Mouse (Mus musculus): ENCODE results near the gene Pik3r5. TPM values are rescaled to one million over a fixed set of nuclear protein-coding genes. Genes with fewer than 3 reads are reported as not detected.

Gene Pik3r5
- polyA plus RNA-seq, 1 experiment from 2014 or later = 1.2 TPM

- H3K4me1 ChIP-seq (replicated peaks; ENCODE audit: control insufficient read depth, insufficient read depth, low read length) = peaks cover 13% of the 10 kb centered on the region; the same call in 1 of the 2 replicates
- no peaks in the 10 kb centered on the region for H3K36me3 ChIP-seq (replicated peaks; ENCODE audit: control insufficient read depth, insufficient read depth)
- H3K4me3 ChIP-seq (replicated peaks; ENCODE audit: low read length) = peak overlapping the region; percentile 50
- H3K9me3 ChIP-seq (ENCODE audit: control insufficient read depth, low read length) = no peaks in the 10 kb centered on the region
- under 1% methylated on average over 44 of the region's 57 CpGs for WGBS
- no peak for DNase-seq (ENCODE audit: low spot score)
- H3K27me3 ChIP-seq (ENCODE audit: control insufficient read depth, insufficient read depth, low read length) = peaks cover 68% of the 10 kb centered on the region
- H3K4me2 ChIP-seq (replicated peaks) = peak overlapping the region; percentile 94
- no peak overlapping the region for H3K27ac ChIP-seq
- peak; percentile 75 for ATAC-seq (ENCODE audit: low FRiP score)
- peak overlapping the region; percentile 62 for H3K9ac ChIP-seq
Measured at GRCm38 (mm10) chr11:68400021-68400671, 31.8 kb upstream of the Pik3r5 start.

GRCm38 (mm10) chr11:68400727-68401219 lies 31.1 kb upstream of the Pik3r5 start, which contains the start of gene Ntn1:
Gene Ntn1, minus strand, starts transcription at chr11:68400823.
- H3K4me1 ChIP-seq (replicated peaks; ENCODE audit: control insufficient read depth, insufficient read depth, low read length) = peaks cover 13% of the 10 kb centered on the region; the same call in 1 of the 2 replicates
- peak within 1 kb of the TSS; percentile 62 for H3K9ac ChIP-seq
- H3K4me2 ChIP-seq (replicated peaks) = peak within 1 kb of the TSS; percentile 94
- peak within 1 kb of the TSS; percentile 50 for H3K4me3 ChIP-seq (replicated peaks; ENCODE audit: low read length)
- DNase-seq (ENCODE audit: low spot score) = no peak
- H3K27ac ChIP-seq = no peak within 1 kb of the TSS
- no peak for ATAC-seq (ENCODE audit: low FRiP score)
- H3K27me3 ChIP-seq (ENCODE audit: control insufficient read depth, insufficient read depth, low read length) = peaks cover 66% of the 10 kb centered on the region
- WGBS = 5% methylated on average over 11 of the region's 11 CpGs
- no peaks in the 10 kb centered on the region for H3K9me3 ChIP-seq (ENCODE audit: control insufficient read depth, low read length)
- no peaks in the 10 kb centered on the region for H3K36me3 ChIP-seq (replicated peaks; ENCODE audit: control insufficient read depth, insufficient read depth)

GRCm38 (mm10) chr11:68401428-68401827 lies 30.5 kb upstream of the Pik3r5 start:
- DNase-seq (ENCODE audit: low spot score) (no peak), ATAC-seq (ENCODE audit: low FRiP score) (no peak)
- no peak overlapping the region for H3K4me2 ChIP-seq (replicated peaks)
- H3K9me3 ChIP-seq (ENCODE audit: control insufficient read depth, low read length) = no peaks in the 10 kb centered on the region
- WGBS = 31% methylated on average over 5 of the region's 5 CpGs
- no peaks in the 10 kb centered on the region for H3K36me3 ChIP-seq (replicated peaks; ENCODE audit: control insufficient read depth, insufficient read depth)
- H3K27me3 ChIP-seq (ENCODE audit: control insufficient read depth, insufficient read depth, low read length) = peaks cover 63% of the 10 kb centered on the region
- H3K4me3 ChIP-seq (replicated peaks; ENCODE audit: low read length) = no peak overlapping the region
- H3K4me1 ChIP-seq (replicated peaks; ENCODE audit: control insufficient read depth, insufficient read depth, low read length) = peaks cover 13% of the 10 kb centered on the region; the same call in 1 of the 2 replicates
- no peak overlapping the region for H3K9ac ChIP-seq
- H3K27ac ChIP-seq = no peak overlapping the region

GRCm38 (mm10) chr11:68404185-68404584 lies 27.7 kb upstream of the Pik3r5 start:
- H3K4me2 ChIP-seq (replicated peaks) = no peak overlapping the region
- no peak for ATAC-seq (ENCODE audit: low FRiP score)
- H3K27me3 ChIP-seq (ENCODE audit: control insufficient read depth, insufficient read depth, low read length) = peaks cover 42% of the 10 kb centered on the region
- H3K9ac ChIP-seq = no peak overlapping the region
- peaks cover 9% of the 10 kb centered on the region; the same call in 1 of the 2 replicates for H3K4me1 ChIP-seq (replicated peaks; ENCODE audit: control insufficient read depth, insufficient read depth, low read length)
- H3K36me3 ChIP-seq (replicated peaks; ENCODE audit: control insufficient read depth, insufficient read depth) = no peaks in the 10 kb centered on the region
- 68% methylated on average over 4 of the region's 4 CpGs for WGBS
- no peak for DNase-seq (ENCODE audit: low spot score)
- no peaks in the 10 kb centered on the region for H3K9me3 ChIP-seq (ENCODE audit: control insufficient read depth, low read length)
- no peak overlapping the region for H3K27ac ChIP-seq
- H3K4me3 ChIP-seq (replicated peaks; ENCODE audit: low read length) = no peak overlapping the region

- H3K27ac ChIP-seq = no peak overlapping the region
- whole genome bisulfite sequencing = 94% methylated on average over 8 of the region's 8 CpGs
- H3K4me2 ChIP-seq (replicated peaks) = no peak overlapping the region
- ATAC-seq (ENCODE audit: low FRiP score) (no peak), DNase-seq (ENCODE audit: low spot score) (no peak)
- peaks cover 33% of the 10 kb centered on the region for H3K27me3 ChIP-seq (ENCODE audit: control insufficient read depth, insufficient read depth, low read length)
- H3K9ac ChIP-seq = no peak overlapping the region
- no peaks in the 10 kb centered on the region for H3K9me3 ChIP-seq (ENCODE audit: control insufficient read depth, low read length)
- H3K4me1 ChIP-seq (replicated peaks; ENCODE audit: control insufficient read depth, insufficient read depth, low read length) = no peaks in the 10 kb centered on the region
- H3K4me3 ChIP-seq (replicated peaks; ENCODE audit: low read length) = no peak overlapping the region
- no peaks in the 10 kb centered on the region for H3K36me3 ChIP-seq (replicated peaks; ENCODE audit: control insufficient read depth, insufficient read depth)
Measured at GRCm38 (mm10) chr11:68405576-68405975, 26.3 kb upstream of the Pik3r5 start.

DNA sequence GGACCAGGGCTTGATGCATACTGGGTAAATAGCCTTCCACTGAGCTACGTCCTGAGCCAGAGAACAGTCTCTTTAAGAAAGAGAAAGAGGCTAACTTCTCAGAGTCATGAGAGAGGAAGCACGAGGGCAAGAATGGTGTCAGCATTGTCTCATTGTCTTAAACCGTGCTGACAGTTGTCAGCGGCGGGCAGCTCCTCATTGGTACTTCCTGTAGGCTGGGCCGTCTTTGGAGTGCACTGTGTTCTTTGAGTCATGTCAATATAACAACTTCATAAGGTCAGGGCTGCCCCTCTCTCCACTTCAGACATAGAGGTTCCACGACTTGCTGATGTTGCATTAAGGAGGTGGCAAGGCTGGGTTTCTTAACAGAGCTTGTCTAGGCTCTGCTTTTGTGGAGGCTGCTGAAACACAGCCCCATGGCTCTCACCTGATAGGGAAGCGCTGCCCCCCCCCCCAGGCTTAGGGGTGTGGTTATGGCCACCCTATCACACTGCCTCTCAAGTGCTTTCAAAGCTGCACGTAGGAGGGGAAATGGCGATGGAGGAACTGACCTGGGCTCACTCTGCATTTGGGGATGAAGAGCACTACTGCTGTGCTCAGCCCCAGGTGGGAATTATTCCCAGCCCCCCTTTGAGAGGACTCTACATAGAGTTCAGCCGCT lies 24.5 kb upstream of the Pik3r5 start:
- Histone ChIP-seq H3K36me3 (replicated peaks; ENCODE audit: control insufficient read depth, insufficient read depth) (no peaks in the 10 kb centered on the region), H3K9ac (no peak overlapping the region), H3K4me3 (replicated peaks; ENCODE audit: low read length) (no peak overlapping the region), H3K27me3 (ENCODE audit: control insufficient read depth, insufficient read depth, low read length) (peaks cover 17% of the 10 kb centered on the region), H3K9me3 (ENCODE audit: control insufficient read depth, low read length) (no peaks in the 10 kb centered on the region), H3K4me1 (replicated peaks; ENCODE audit: control insufficient read depth, insufficient read depth, low read length) (no peaks in the 10 kb centered on the region), H3K4me2 (replicated peaks) (no peak overlapping the region), H3K27ac (no peak overlapping the region)
- DNase-seq (ENCODE audit: low spot score) = no peak
- no peak for ATAC-seq (ENCODE audit: low FRiP score)
- WGBS = 57% methylated on average over 11 of the region's 11 CpGs

- Histone ChIP-seq H3K27me3 (ENCODE audit: control insufficient read depth, insufficient read depth, low read length) (peaks cover 10% of the 10 kb centered on the region), H3K36me3 (replicated peaks; ENCODE audit: control insufficient read depth, insufficient read depth) (no peaks in the 10 kb centered on the region), H3K9me3 (ENCODE audit: control insufficient read depth, low read length) (peaks cover under 1% of the 10 kb centered on the region; the same call in 1 of the 2 replicates), H3K4me2 (replicated peaks) (no peak overlapping the region), H3K4me1 (replicated peaks; ENCODE audit: control insufficient read depth, insufficient read depth, low read length) (no peaks in the 10 kb centered on the region), H3K27ac (no peak overlapping the region), H3K9ac (no peak overlapping the region), H3K4me3 (replicated peaks; ENCODE audit: low read length) (no peak overlapping the region)
- ATAC-seq (ENCODE audit: low FRiP score) (no peak), DNase-seq (ENCODE audit: low spot score) (peak; percentile 89)
- WGBS = 52% methylated on average over 2 of the region's 2 CpGs
Measured at GRCm38 (mm10) chr11:68408127-68408526, 23.8 kb upstream of the Pik3r5 start.

- no peaks in the 10 kb centered on the region for H3K27me3 ChIP-seq (ENCODE audit: control insufficient read depth, insufficient read depth, low read length)
- no peak overlapping the region for H3K9ac ChIP-seq
- no peaks in the 10 kb centered on the region for H3K4me1 ChIP-seq (replicated peaks; ENCODE audit: control insufficient read depth, insufficient read depth, low read length)
- H3K4me3 ChIP-seq (replicated peaks; ENCODE audit: low read length) = no peak overlapping the region
- ATAC-seq (ENCODE audit: low FRiP score) (no peak), DNase-seq (ENCODE audit: low spot score) (no peak)
- peaks cover 4% of the 10 kb centered on the region; the same call in 1 of the 2 replicates for H3K9me3 ChIP-seq (ENCODE audit: control insufficient read depth, low read length)
- H3K36me3 ChIP-seq (replicated peaks; ENCODE audit: control insufficient read depth, insufficient read depth) = no peaks in the 10 kb centered on the region
- H3K27ac ChIP-seq = no peak overlapping the region
- no peak overlapping the region for H3K4me2 ChIP-seq (replicated peaks)
- 70% methylated on average over 3 of the region's 3 CpGs for WGBS
Measured at GRCm38 (mm10) chr11:68417001-68417400, 14.9 kb upstream of the Pik3r5 start.

GRCm38 (mm10) chr11:68417831-68418230 lies 14.1 kb upstream of the Pik3r5 start:
- no peaks in the 10 kb centered on the region for H3K36me3 ChIP-seq (replicated peaks; ENCODE audit: control insufficient read depth, insufficient read depth)
- H3K27me3 ChIP-seq (ENCODE audit: control insufficient read depth, insufficient read depth, low read length) = no peaks in the 10 kb centered on the region
- H3K4me3 ChIP-seq (replicated peaks; ENCODE audit: low read length) = no peak overlapping the region
- no peak overlapping the region for H3K27ac ChIP-seq
- ATAC-seq (ENCODE audit: low FRiP score) (no peak), DNase-seq (ENCODE audit: low spot score) (no peak)
- H3K9ac ChIP-seq = no peak overlapping the region
- no peaks in the 10 kb centered on the region for H3K4me1 ChIP-seq (replicated peaks; ENCODE audit: control insufficient read depth, insufficient read depth, low read length)
- peaks cover 4% of the 10 kb centered on the region; the same call in 1 of the 2 replicates for H3K9me3 ChIP-seq (ENCODE audit: control insufficient read depth, low read length)
- no peak overlapping the region for H3K4me2 ChIP-seq (replicated peaks)
- 42% methylated on average over 9 of the region's 9 CpGs for WGBS

Data from hindbrain, embryonic 14.5 days (tissue).